Mouse (Mus musculus): Measurements from ENCODE around the gene Gpd2. TPM values are rescaled to one million over a fixed set of nuclear protein-coding genes. Genes with fewer than 3 reads are reported as not detected.

Gpd2 gene
- polyA plus RNA-seq, 1 experiment from 2014 or later: 13.4 TPM

DNA sequence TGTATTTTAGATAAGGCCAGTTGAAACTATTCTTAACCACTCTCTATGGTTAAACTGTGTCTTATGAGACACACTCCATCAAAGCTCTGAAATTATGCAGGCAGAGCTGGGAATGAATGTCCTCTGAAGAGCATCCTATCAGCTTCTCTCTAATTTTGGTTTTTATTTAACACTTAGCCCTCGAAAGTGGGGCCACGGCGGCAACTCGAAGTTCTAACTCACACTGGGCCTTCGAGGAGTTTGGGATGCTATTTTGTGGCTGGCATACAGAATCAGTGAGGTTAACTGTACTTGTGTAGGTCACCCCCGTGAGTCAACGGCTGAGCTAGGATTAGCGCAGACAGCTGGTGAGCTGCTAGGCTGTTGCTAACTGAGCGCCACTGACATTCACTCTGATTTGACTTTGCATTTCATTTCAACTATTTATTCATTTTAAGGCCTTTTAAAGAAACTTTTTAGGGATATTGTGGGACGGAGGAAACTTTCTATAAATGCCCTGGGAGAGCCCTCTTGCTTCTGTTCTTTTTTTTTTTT is 42.8 kb downstream of the Gpd2 start:
- Histone ChIP-seq H3K36me3 (ENCODE audit: control insufficient read depth, insufficient read depth) (no peaks in the 10 kb centered on the region), H3K9ac (ENCODE audit: low read length) (no peak overlapping the region), H3K4me1 (ENCODE audit: control insufficient read depth, insufficient read depth, low read length) (no peaks in the 10 kb centered on the region), H3K4me3 (ENCODE audit: low read length) (no peak overlapping the region), H3K4me2 (ENCODE audit: low read depth, low read length) (no peak overlapping the region), H3K27ac (ENCODE audit: low read length) (no peak overlapping the region), H3K27me3 (ENCODE audit: control insufficient read depth, insufficient read depth, low read length) (no peaks in the 10 kb centered on the region), H3K9me3 (replicated peaks; ENCODE audit: control insufficient read depth, low read length) (no peaks in the 10 kb centered on the region)
- 54% methylated on average over 10 of the region's 10 CpGs for WGBS
- no peak for ATAC-seq (replicated peaks; ENCODE audit: extremely low read depth, insufficient read depth, low FRiP score)

GRCm38 (mm10) chr2:57283791-57284190 is 46.4 kb downstream of the Gpd2 start:
- Histone ChIP-seq H3K4me3 (ENCODE audit: low read length) (no peak overlapping the region), H3K27me3 (ENCODE audit: control insufficient read depth, insufficient read depth, low read length) (no peaks in the 10 kb centered on the region), H3K36me3 (ENCODE audit: control insufficient read depth, insufficient read depth) (no peaks in the 10 kb centered on the region), H3K9me3 (replicated peaks; ENCODE audit: control insufficient read depth, low read length) (no peaks in the 10 kb centered on the region), H3K9ac (ENCODE audit: low read length) (no peak overlapping the region), H3K4me2 (ENCODE audit: low read depth, low read length) (no peak overlapping the region), H3K4me1 (ENCODE audit: control insufficient read depth, insufficient read depth, low read length) (no peaks in the 10 kb centered on the region), H3K27ac (ENCODE audit: low read length) (no peak overlapping the region)
- ATAC-seq (replicated peaks; ENCODE audit: extremely low read depth, insufficient read depth, low FRiP score): no peak
- 91% methylated on average over 7 of the region's 7 CpGs for WGBS

GRCm38 (mm10) chr2:57285197-57285596 is 47.8 kb downstream of the Gpd2 start:
- Histone ChIP-seq H3K4me2 (ENCODE audit: low read depth, low read length) (no peak overlapping the region), H3K9me3 (replicated peaks; ENCODE audit: control insufficient read depth, low read length) (no peaks in the 10 kb centered on the region), H3K36me3 (ENCODE audit: control insufficient read depth, insufficient read depth) (no peaks in the 10 kb centered on the region), H3K27ac (ENCODE audit: low read length) (no peak overlapping the region), H3K27me3 (ENCODE audit: control insufficient read depth, insufficient read depth, low read length) (no peaks in the 10 kb centered on the region), H3K4me1 (ENCODE audit: control insufficient read depth, insufficient read depth, low read length) (no peaks in the 10 kb centered on the region), H3K4me3 (ENCODE audit: low read length) (no peak overlapping the region), H3K9ac (ENCODE audit: low read length) (no peak overlapping the region)
- no peak for ATAC-seq (replicated peaks; ENCODE audit: extremely low read depth, insufficient read depth, low FRiP score)
- WGBS: 91% methylated on average over 4 of the region's 4 CpGs

- Histone ChIP-seq H3K27me3 (ENCODE audit: control insufficient read depth, insufficient read depth, low read length) (no peaks in the 10 kb centered on the region), H3K4me1 (ENCODE audit: control insufficient read depth, insufficient read depth, low read length) (no peaks in the 10 kb centered on the region), H3K4me2 (ENCODE audit: low read depth, low read length) (no peak overlapping the region), H3K4me3 (ENCODE audit: low read length) (no peak overlapping the region), H3K9ac (ENCODE audit: low read length) (no peak overlapping the region), H3K9me3 (replicated peaks; ENCODE audit: control insufficient read depth, low read length) (no peaks in the 10 kb centered on the region), H3K36me3 (ENCODE audit: control insufficient read depth, insufficient read depth) (no peaks in the 10 kb centered on the region), H3K27ac (ENCODE audit: low read length) (no peak overlapping the region)
- 80% methylated on average over 1 of the region's 1 CpGs for WGBS
- no peak for ATAC-seq (replicated peaks; ENCODE audit: extremely low read depth, insufficient read depth, low FRiP score)
Measured at GRCm38 (mm10) chr2:57287986-57288385, 50.6 kb downstream of the Gpd2 start.

GRCm38 (mm10) chr2:57293571-57293970 is 56.1 kb downstream of the Gpd2 start:
- Histone ChIP-seq H3K27ac (ENCODE audit: low read length) (no peak overlapping the region), H3K4me3 (ENCODE audit: low read length) (no peak overlapping the region), H3K4me1 (ENCODE audit: control insufficient read depth, insufficient read depth, low read length) (no peaks in the 10 kb centered on the region), H3K4me2 (ENCODE audit: low read depth, low read length) (no peak overlapping the region), H3K9ac (ENCODE audit: low read length) (no peak overlapping the region), H3K36me3 (ENCODE audit: control insufficient read depth, insufficient read depth) (no peaks in the 10 kb centered on the region), H3K9me3 (replicated peaks; ENCODE audit: control insufficient read depth, low read length) (no peaks in the 10 kb centered on the region), H3K27me3 (ENCODE audit: control insufficient read depth, insufficient read depth, low read length) (no peaks in the 10 kb centered on the region)
- ATAC-seq (replicated peaks; ENCODE audit: extremely low read depth, insufficient read depth, low FRiP score): no peak
- WGBS: 92% methylated on average over 2 of the region's 2 CpGs

DNA sequence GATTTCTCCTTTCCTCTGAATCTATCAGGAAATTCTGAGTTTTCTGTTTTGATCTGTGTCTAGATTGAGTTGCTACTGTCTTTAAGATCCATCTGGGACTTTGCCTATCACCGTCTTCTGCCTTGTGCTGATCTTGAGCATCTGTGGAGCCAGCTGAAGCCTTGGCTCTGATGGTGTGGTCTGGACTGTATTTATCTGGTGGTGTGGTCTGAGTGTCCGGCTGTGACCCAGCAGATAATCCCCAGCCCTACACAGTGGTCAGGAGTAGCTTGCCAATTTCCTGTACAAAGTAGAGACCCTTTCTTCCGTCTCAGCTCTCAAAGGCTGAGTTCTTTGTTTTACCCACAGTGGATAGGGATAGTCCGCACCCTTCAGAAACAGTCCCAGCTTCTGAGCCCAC is 58.6 kb downstream of the Gpd2 start:
- H3K9me3 ChIP-seq (replicated peaks; ENCODE audit: control insufficient read depth, low read length): no peaks in the 10 kb centered on the region
- H3K27me3 ChIP-seq (ENCODE audit: control insufficient read depth, insufficient read depth, low read length): no peaks in the 10 kb centered on the region
- WGBS: 59% methylated on average over 4 of the region's 4 CpGs
- no peak for ATAC-seq (replicated peaks; ENCODE audit: extremely low read depth, insufficient read depth, low FRiP score)
- H3K36me3 ChIP-seq (ENCODE audit: control insufficient read depth, insufficient read depth): no peaks in the 10 kb centered on the region
- H3K4me1 ChIP-seq (ENCODE audit: control insufficient read depth, insufficient read depth, low read length): no peaks in the 10 kb centered on the region
- no peak overlapping the region for H3K9ac ChIP-seq (ENCODE audit: low read length)
- no peak overlapping the region for H3K4me3 ChIP-seq (ENCODE audit: low read length)
- no peak overlapping the region for H3K4me2 ChIP-seq (ENCODE audit: low read depth, low read length)
- no peak overlapping the region for H3K27ac ChIP-seq (ENCODE audit: low read length)

DNA sequence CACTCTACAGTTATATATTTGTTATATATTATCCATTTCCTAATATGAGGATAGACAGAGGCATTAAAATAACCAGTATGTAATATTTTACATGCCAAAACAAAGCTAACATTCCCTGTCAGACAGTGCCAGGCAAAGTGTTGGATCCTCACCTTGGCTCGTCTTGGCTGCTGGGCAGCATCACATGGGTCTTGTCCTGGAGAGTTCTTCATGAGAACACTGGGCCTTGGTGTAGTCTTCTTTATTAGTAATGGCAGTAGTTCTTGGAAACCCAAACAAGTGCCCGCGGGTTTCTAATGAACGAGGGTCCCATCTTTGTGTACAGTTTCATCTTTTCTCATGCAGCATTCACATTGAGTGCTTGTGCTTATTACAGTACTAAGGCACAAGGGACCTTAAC is 59.8 kb downstream of the Gpd2 start:
- Histone ChIP-seq H3K4me2 (ENCODE audit: low read depth, low read length) (no peak overlapping the region), H3K36me3 (ENCODE audit: control insufficient read depth, insufficient read depth) (no peaks in the 10 kb centered on the region)
- WGBS: 89% methylated on average over 4 of the region's 4 CpGs

GRCm38 (mm10) chr2:57301539-57301938 is 64.1 kb downstream of the Gpd2 start:
- H3K36me3 ChIP-seq (ENCODE audit: control insufficient read depth, insufficient read depth): no peaks in the 10 kb centered on the region
- H3K9me3 ChIP-seq (replicated peaks; ENCODE audit: control insufficient read depth, low read length): no peaks in the 10 kb centered on the region
- 33% methylated on average over 3 of the region's 3 CpGs for WGBS
- no peak overlapping the region for H3K27ac ChIP-seq (ENCODE audit: low read length)
- H3K9ac ChIP-seq (ENCODE audit: low read length): no peak overlapping the region
- ATAC-seq (replicated peaks; ENCODE audit: extremely low read depth, insufficient read depth, low FRiP score): 0 out of 2 replicates have a peak, but pooled peaks have one; percentile 49
- no peaks in the 10 kb centered on the region for H3K4me1 ChIP-seq (ENCODE audit: control insufficient read depth, insufficient read depth, low read length)
- no peak overlapping the region for H3K4me3 ChIP-seq (ENCODE audit: low read length)
- H3K27me3 ChIP-seq (ENCODE audit: control insufficient read depth, insufficient read depth, low read length): no peaks in the 10 kb centered on the region
- no peak overlapping the region for H3K4me2 ChIP-seq (ENCODE audit: low read depth, low read length)

More for the DNA sequence above, 59.8 kb downstream of the Gpd2 start:
- ATAC-seq (replicated peaks; ENCODE audit: extremely low read depth, insufficient read depth, low FRiP score): no peak
- H3K27ac ChIP-seq (ENCODE audit: low read length): no peak overlapping the region
- no peaks in the 10 kb centered on the region for H3K27me3 ChIP-seq (ENCODE audit: control insufficient read depth, insufficient read depth, low read length)
- no peak overlapping the region for H3K9ac ChIP-seq (ENCODE audit: low read length)
- no peaks in the 10 kb centered on the region for H3K4me1 ChIP-seq (ENCODE audit: control insufficient read depth, insufficient read depth, low read length)
- no peaks in the 10 kb centered on the region for H3K9me3 ChIP-seq (replicated peaks; ENCODE audit: control insufficient read depth, low read length)
- H3K4me3 ChIP-seq (ENCODE audit: low read length): no peak overlapping the region

DNA sequence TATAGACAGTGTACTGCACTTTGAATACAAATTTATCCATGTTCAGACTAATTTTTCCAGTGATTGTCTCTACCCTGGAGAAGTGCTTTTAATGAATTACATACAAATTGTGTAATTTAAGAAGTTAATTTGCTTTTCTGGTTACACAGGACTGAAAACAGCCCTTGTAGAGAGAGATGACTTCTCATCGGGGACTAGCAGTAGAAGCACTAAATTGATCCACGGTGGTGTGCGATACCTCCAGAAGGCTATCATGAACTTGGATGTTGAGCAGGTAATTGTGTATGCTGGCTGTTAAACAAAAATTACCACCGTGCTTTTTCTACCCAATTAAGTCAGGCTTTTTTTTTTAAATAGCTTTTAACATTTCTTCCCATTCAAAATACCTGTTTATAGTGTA is 66.8 kb downstream of the Gpd2 start:
- no peaks in the 10 kb centered on the region for H3K9me3 ChIP-seq (replicated peaks; ENCODE audit: control insufficient read depth, low read length)
- WGBS: 95% methylated on average over 4 of the region's 4 CpGs
- no peak overlapping the region for H3K4me3 ChIP-seq (ENCODE audit: low read length)
- H3K4me2 ChIP-seq (ENCODE audit: low read depth, low read length): no peak overlapping the region
- no peak for ATAC-seq (replicated peaks; ENCODE audit: extremely low read depth, insufficient read depth, low FRiP score)
- no peaks in the 10 kb centered on the region for H3K27me3 ChIP-seq (ENCODE audit: control insufficient read depth, insufficient read depth, low read length)
- no peak overlapping the region for H3K27ac ChIP-seq (ENCODE audit: low read length)
- no peak overlapping the region for H3K9ac ChIP-seq (ENCODE audit: low read length)
- no peaks in the 10 kb centered on the region for H3K4me1 ChIP-seq (ENCODE audit: control insufficient read depth, insufficient read depth, low read length)
- no peaks in the 10 kb centered on the region for H3K36me3 ChIP-seq (ENCODE audit: control insufficient read depth, insufficient read depth)

Measured in heart, embryonic 16.5 days (tissue).